Mouse (Mus musculus) brain, embryonic 14.5 days (tissue): ENCODE measurements at regions not wholly inside any gene's neighbourhood (a gene's known extent, or its start where the extent isn't known, plus 50 kb on each side); places are given as distances from the start of the nearest gene placed in this dataset.
A peak's percentile ranks its signal among the peaks of the same experiment; 100 is the strongest.

Source experiments
- DNase-seq: peaks from one replicate; pipeline ENCODE4 v3.0.0-alpha.2; 2011; ENCODE audit warnings: low read depth
- CTCF ChIP-seq: fragments of 200-500 bp; IDR thresholded peaks from 2 replicates; pipeline ENCODE4 v1.5.1; 2012; ENCODE audit warnings: inconsistent platforms, mild to moderate bottlenecking, moderate library complexity, borderline replicate concordance; ENCODE audit not compliant: insufficient read depth, insufficient read length; ENCODE audit errors: extremely low read depth
- POLR2A ChIP-seq: fragments of 200-500 bp; IDR thresholded peaks from 2 replicates; pipeline ENCODE4 v1.6.1; 2012; ENCODE audit warnings: mild to moderate bottlenecking, inconsistent platforms, borderline replicate concordance; ENCODE audit not compliant: poor library complexity, insufficient read depth, insufficient read length, severe bottlenecking; ENCODE audit errors: extremely low read depth

DNA sequence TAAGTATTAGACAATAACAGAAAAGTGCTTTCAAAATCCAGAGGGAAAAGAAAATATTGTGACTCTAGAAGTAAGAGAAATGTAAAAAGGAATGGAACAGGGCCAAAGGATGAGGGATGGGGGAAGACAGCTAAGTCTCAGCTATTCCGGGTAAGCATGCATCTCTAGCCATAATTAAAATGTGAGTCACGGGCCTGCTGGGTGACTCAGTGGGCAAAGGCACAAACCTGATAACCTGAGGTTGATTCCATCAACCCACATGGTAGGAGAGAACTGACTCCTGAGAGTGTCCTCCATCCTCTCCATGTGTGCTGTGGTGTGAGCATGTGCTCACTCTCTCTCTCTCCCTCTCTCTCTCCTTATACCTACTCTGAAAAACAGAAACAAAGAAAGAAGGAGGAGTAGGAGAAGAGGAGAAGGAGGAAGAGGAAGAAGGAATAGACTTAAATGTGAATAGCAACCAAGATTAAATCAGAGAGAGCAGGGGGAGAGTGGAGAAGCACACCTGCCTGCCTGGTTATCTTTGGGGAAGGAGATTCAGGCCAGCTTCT, 68.6 kb upstream of the Cited2 start:
- TF ChIP-seq POLR2A (no peak), CTCF (no peak)
- no peak for DNase-seq

GRCm38 (mm10) chr10:17655459-17656051, 67.5 kb upstream of the Cited2 start:
- DNase-seq, result peak; percentile 28
- TF ChIP-seq CTCF, result no peak
- no peak for TF ChIP-seq POLR2A

- TF ChIP-seq POLR2A (no peak), CTCF (no peak)
- no peak for DNase-seq
Measured at GRCm38 (mm10) chr10:17656305-17656704, 66.7 kb upstream of the Cited2 start.

DNA sequence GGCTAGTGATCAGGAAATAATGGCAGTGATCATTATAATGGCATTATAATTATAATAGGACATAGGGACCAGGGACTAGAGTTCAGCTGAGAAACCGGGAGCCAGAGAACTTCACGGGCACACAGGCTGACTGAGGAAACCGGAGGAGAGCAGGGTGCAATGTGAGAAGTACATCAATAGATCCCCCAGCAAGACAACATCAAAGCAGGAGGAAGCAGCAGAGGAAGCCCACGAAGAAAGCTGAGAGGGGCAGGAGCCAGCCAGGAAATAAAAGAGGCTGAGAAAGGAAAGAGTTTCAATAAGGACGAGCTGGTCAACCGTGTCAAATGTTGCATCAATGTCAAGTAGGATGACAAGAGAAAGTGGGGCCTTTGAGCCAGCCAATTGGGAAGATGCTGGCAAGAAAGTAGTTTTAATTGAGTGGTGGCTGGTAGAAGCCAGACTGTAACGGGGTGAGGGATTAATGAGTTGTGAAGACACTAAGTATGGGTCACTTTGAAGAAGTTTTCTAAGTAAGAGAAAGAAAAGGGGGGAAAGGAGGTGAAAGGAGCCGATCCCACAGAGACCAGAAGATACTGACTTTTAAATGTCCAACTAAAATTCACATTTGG, 66.0 kb upstream of the Cited2 start:
- TF ChIP-seq POLR2A (no peak), CTCF (no peak)
- DNase-seq, result peak; percentile 26

DNA sequence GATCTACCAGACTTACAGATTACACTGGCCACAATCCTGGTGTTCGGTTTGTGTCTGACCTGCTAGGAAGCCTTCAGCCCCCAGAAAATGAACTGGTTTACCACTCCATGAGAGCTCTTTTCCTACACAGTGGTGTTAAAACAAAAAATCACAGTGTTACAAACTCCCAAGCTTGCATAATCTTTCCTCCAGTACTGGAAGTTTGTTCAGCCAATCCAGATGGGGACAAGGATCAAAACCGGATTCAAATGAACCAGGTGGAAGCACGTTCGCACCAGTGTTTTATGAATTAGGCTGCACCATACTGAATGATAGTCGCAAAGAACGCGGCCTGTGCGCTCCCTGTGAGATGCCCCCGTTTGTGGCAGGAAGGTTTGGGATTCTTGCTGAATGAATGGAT, 63.4 kb upstream of the Cited2 start:
- no peak for DNase-seq
- TF ChIP-seq CTCF (no peak), POLR2A (no peak)

DNA sequence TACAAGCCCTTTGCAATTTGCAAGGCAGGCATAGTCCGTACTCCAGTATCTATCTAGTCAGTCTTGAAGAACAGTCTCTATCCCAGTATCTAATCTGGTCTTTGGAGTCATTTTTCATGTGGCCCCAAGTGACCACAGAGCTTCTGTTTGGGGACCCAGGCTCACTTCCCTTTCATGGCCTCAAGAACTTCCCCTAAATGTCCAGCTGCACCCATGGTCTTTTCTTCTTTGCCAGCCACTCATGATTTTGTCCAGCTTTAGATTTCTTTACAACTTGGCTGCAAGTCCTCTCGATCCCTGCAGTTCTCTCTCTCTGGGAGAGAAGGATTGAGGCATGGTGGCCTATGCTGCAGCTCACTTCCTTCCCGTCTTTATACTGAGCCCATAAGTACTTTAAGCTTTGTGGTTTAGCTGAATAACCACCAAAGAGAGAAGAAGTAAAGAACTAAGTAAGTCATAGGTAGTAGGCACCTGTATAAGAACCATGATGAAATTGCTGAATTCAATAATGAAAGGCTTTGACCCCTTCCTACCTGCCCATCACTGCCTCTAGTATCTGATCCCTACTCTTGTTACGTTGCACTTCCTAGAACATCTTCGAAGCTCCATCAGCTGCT, 62.1 kb upstream of the Cited2 start:
- DNase-seq, result no peak
- TF ChIP-seq POLR2A (no peak), CTCF (no peak)

GRCm38 (mm10) chr10:17666089-17666488, 56.9 kb upstream of the Cited2 start:
- no peak for DNase-seq
- TF ChIP-seq POLR2A, result no peak
- TF ChIP-seq CTCF, result no peak

DNA sequence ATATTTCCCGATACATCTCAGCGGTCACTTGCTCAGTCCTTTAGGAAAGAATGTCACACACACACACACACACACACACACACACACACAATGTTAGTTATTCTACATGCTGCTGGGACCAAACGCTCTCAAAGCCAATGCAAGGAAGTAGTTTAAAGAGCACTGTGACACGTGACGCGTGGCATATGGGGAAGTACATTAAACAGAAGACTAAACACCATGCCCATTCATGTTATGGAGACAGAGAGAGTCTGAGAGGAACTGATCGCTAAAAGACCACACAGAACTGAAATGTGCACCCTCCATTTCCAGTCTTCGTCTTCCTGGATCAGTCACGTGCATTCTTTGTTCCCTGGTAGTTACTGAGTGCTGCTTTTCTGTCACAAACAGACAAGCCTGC, 53.6 kb upstream of the Cited2 start:
- DNase-seq, result no peak
- TF ChIP-seq POLR2A, result no peak
- no peak for TF ChIP-seq CTCF
